Mouse (Mus musculus): ENCODE measurements around the gene Hist1h3e. TPM values are rescaled to one million over a fixed set of nuclear protein-coding genes. Genes with fewer than 3 reads are reported as not detected.
"Not testable (repeated sequence)": the region's sequence is repeated elsewhere in the genome, so short reads cannot be mapped to it uniquely, and the experiment has no call there.

Hist1h3e gene
- total RNA-seq, 2 experiments from 2014 or later = 77.0 to 85.3 TPM

- no peak for DNase-seq (ENCODE audit: low spot score in 2 of 2)
These were observed 2.3 kb upstream of the Hist1h3e start for GRCm38 (mm10) chr13:23564482-23564881.

GRCm38 (mm10) chr13:23562699-23563462, 712 bp upstream of the Hist1h3e start:
- peak in 1 of 2 experiments; percentile 46 for DNase-seq (ENCODE audit: low spot score in 2 of 2)

GRCm38 (mm10) chr13:23561531-23561882, 662 bp downstream of the Hist1h3e start:
- not testable (repeated sequence) for DNase-seq (ENCODE audit: low spot score in 2 of 2)

GRCm38 (mm10) chr13:23560699-23561098, 1.5 kb downstream of the Hist1h3e start:
- DNase-seq (ENCODE audit: low spot score in 2 of 2) = not testable (repeated sequence)

- no peak for DNase-seq (ENCODE audit: low spot score in 2 of 2)
These were observed 5.3 kb downstream of the Hist1h3e start for GRCm38 (mm10) chr13:23556906-23557305.

GRCm38 (mm10) chr13:23555839-23556416, 6.2 kb downstream of the Hist1h3e start:
- peak; percentile 37 to 60 for DNase-seq (ENCODE audit: low spot score in 2 of 2)

- peak; percentile 58 to 71 for DNase-seq (ENCODE audit: low spot score in 2 of 2)
These were observed 7.0 kb downstream of the Hist1h3e start for GRCm38 (mm10) chr13:23554925-23555838.

- DNase-seq (ENCODE audit: low spot score in 2 of 2) = no peak
These were observed 7.8 kb downstream of the Hist1h3e start for GRCm38 (mm10) chr13:23554393-23554792.

- no peak for DNase-seq (ENCODE audit: low spot score in 2 of 2)
These were observed 9.2 kb downstream of the Hist1h3e start, which contains the start of gene Hist1h1d for GRCm38 (mm10) chr13:23552962-23553361. TSS of gene Hist1h1d (plus strand) at chr13:23553262.

GRCm38 (mm10) chr13:23551931-23552914, 9.9 kb downstream of the Hist1h3e start:
- DNase-seq (ENCODE audit: low spot score in 2 of 2) = no peak

GRCm38 (mm10) chr13:23551146-23551834, 10.9 kb downstream of the Hist1h3e start, which contains the start of gene Hist1h4f:
TSS of gene Hist1h4f (minus strand) at chr13:23551648.
- DNase-seq (ENCODE audit: low spot score in 2 of 2) = peak; percentile 78 to 85

GRCm38 (mm10) chr13:23550761-23551145, 11.4 kb downstream of the Hist1h3e start:
- no peak for DNase-seq (ENCODE audit: low spot score in 2 of 2)

GRCm38 (mm10) chr13:23546694-23547093, 15.5 kb downstream of the Hist1h3e start:
- DNase-seq (ENCODE audit: low spot score in 2 of 2) = no peak

GRCm38 (mm10) chr13:23544787-23545120, 17.4 kb downstream of the Hist1h3e start:
- DNase-seq (ENCODE audit: low spot score in 2 of 2) = not testable (repeated sequence)

GRCm38 (mm10) chr13:23543965-23544786, 18.0 kb downstream of the Hist1h3e start, which contains the start of gene Hist1h3f:
TSS of gene Hist1h3f (plus strand) at chr13:23544052.
- peak; percentile 65 to 74 for DNase-seq (ENCODE audit: low spot score in 2 of 2)

GRCm38 (mm10) chr13:23542999-23543607, 19.1 kb downstream of the Hist1h3e start, which contains the start of gene Hist1h2bh:
TSS of gene Hist1h2bh (minus strand) at chr13:23543392.
- DNase-seq (ENCODE audit: low spot score in 2 of 2) = peak; percentile 41 to 54

GRCm38 (mm10) chr13:23542225-23542980, 19.8 kb downstream of the Hist1h3e start:
- not testable (repeated sequence) for DNase-seq (ENCODE audit: low spot score in 2 of 2)

Data from layer of hippocampus, postnatal 10 days (tissue).